Mouse (Mus musculus): Measurements from ENCODE around the gene Nadsyn1.

GRCm38 (mm10) chr7:143769461-143769860, 53.2 kb downstream of the Nadsyn1 start:
- TF ChIP-seq CTCF (IDR thresholded peaks at IDR 0.05; ENCODE audit: extremely low read depth, insufficient read depth, insufficient read length, insufficient replicate concordance) (no peak), POLR2A (IDR thresholded peaks at IDR 0.05; ENCODE audit: low read depth, low read length) (no peak)
